Mouse (Mus musculus): Measurements from ENCODE around the gene Litaf.

DNA sequence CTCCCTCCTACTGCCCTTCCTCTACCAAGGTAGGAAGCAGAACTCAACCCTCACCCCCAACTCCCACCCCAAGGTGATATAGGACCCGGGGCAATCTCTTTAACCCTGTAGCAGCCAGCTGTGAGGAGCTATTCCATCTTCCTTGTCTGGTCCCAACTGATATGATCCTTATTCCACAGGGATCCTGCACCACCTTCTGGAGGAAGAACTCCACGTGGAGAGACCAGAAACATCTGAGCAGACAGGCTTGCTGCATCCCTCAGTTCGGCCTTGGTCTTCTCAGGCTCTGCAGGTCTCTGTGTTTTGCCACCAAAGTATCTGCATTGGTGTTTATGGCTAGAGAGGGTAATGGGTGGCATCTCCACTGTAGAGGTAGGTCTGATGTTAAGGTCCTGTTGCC, 34.6 kb downstream of the Litaf start:
- TF ChIP-seq POLR2A (IDR thresholded peaks at IDR 0.05; ENCODE audit: low read depth, low read length): no peak
- no peak for TF ChIP-seq CTCF (IDR thresholded peaks at IDR 0.05; ENCODE audit: extremely low read depth, insufficient read depth, insufficient read length, insufficient replicate concordance)
